In the genomic region with DNA sequence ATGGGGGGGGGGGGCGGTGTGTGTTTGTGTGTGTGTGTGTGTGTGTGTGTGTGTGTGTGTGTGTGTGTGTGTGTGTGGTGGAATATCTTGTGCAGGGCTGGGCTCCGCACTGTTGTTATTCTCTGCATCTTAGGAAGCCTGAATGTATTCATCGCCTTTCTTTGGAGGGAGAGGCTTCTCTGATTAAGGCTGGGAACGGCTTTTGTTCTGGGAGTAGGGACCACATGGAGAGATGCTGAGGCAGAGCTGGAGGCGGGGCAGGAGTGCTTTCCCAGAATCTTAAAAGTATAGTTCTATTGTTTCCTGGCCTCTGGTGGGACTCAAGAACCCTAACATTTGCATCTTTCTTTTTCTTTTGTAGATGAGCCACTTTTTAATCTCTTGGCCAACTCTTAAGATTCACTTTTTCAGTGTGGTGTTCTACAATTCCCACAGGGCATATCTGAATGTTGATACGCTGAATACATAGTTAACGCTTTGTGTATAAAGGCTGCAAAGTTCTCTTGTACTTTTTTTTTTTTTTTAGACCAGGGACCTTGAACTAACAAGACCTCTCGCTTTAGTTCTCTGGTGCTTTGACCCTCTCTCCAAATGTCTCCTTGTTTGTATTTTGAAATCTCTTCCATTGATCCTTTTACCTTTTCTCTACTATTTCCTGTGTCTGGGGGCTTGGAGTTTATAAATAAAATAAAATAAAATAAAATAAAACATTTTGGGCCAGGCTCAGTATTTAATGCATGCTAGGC, we compare ENCODE assay signal across 23 mouse cellular contexts. TPM values are rescaled to one million over a fixed set of nuclear protein-coding genes. Genes with fewer than 3 reads are reported as not detected.
DNase-seq lines count a peak whose midpoint lies in the region; ATAC-seq lines count a peak whose summit lies in the region.
"Had no signal": no experiment of that assay in that cellular context is flagged by ENCODE, and none has a peak within 500 bp of the region (broad histone marks: within the 10 kb centered on the region; RNA-seq: fewer than 3 reads in every experiment).

No protein-coding gene starts in this region.

- no peaks in the 10 kb centered on the region for H3K36me3 ChIP-seq in embryonic facial prominence, embryonic 11.5 days (replicated peaks; ENCODE audit: control insufficient read depth, insufficient read depth, low read depth, low read length)
- H3K36me3 ChIP-seq in embryonic facial prominence, embryonic 10.5 days (replicated peaks): no peaks in the 10 kb centered on the region
- H3K36me3 ChIP-seq in neural tube, embryonic 11.5 days (ENCODE audit: control insufficient read depth, insufficient read depth, low read length): no peaks in the 10 kb centered on the region
- no peaks in the 10 kb centered on the region for H3K36me3 ChIP-seq in neural tube, embryonic 15.5 days
- H3K36me3 ChIP-seq in midbrain, embryonic 12.5 days: no peaks in the 10 kb centered on the region
- H3K36me3 ChIP-seq: intestine, embryonic 15.5 days; limb, embryonic 12.5 days; liver, embryonic 15.5 days; stomach, embryonic 15.5 days had no signal

- WGBS in embryonic facial prominence, embryonic 11.5 days: 22% methylated on average over 7 of the region's 8 CpGs
- WGBS in embryonic facial prominence, embryonic 10.5 days: 30% methylated on average over 7 of the region's 8 CpGs
- 26% methylated on average over 7 of the region's 8 CpGs for WGBS in neural tube, embryonic 11.5 days
- 26% methylated on average over 8 of the region's 8 CpGs for WGBS in neural tube, embryonic 15.5 days
- WGBS in midbrain, embryonic 12.5 days: 22% methylated on average over 8 of the region's 8 CpGs

- no peaks in the 10 kb centered on the region for H3K4me1 ChIP-seq in embryonic facial prominence, embryonic 11.5 days (ENCODE audit: control insufficient read depth, insufficient read depth, low read length)
- no peaks in the 10 kb centered on the region for H3K4me1 ChIP-seq in embryonic facial prominence, embryonic 10.5 days
- no peaks in the 10 kb centered on the region for H3K4me1 ChIP-seq in neural tube, embryonic 11.5 days (ENCODE audit: control insufficient read depth, insufficient read depth, low read length)
- no peaks in the 10 kb centered on the region for H3K4me1 ChIP-seq in neural tube, embryonic 15.5 days
- 0 out of 2 replicates have a peak, but pooled peaks cover under 1% of the 10 kb centered on the region for H3K4me1 ChIP-seq in midbrain, embryonic 12.5 days
- H3K4me1 ChIP-seq: intestine, embryonic 15.5 days; limb, embryonic 12.5 days; stomach, embryonic 15.5 days had no signal

- H3K4me3 ChIP-seq in embryonic facial prominence, embryonic 11.5 days (ENCODE audit: low read depth, low read length): no peak overlapping the region
- no peak overlapping the region for H3K4me3 ChIP-seq in embryonic facial prominence, embryonic 10.5 days
- H3K4me3 ChIP-seq in neural tube, embryonic 11.5 days (ENCODE audit: low read depth, low read length): no peak overlapping the region
- no peak overlapping the region for H3K4me3 ChIP-seq in neural tube, embryonic 15.5 days (replicated peaks)
- no peak overlapping the region for H3K4me3 ChIP-seq in midbrain, embryonic 12.5 days
- H3K4me3 ChIP-seq: intestine, embryonic 15.5 days; limb, embryonic 12.5 days; liver, embryonic 15.5 days; stomach, embryonic 15.5 days had no signal

- no peaks in the 10 kb centered on the region for H3K9me3 ChIP-seq in embryonic facial prominence, embryonic 11.5 days (replicated peaks; ENCODE audit: control insufficient read depth, low read length)
- H3K9me3 ChIP-seq in embryonic facial prominence, embryonic 10.5 days: no peaks in the 10 kb centered on the region
- H3K9me3 ChIP-seq in neural tube, embryonic 11.5 days (ENCODE audit: control insufficient read depth, low read length): no peaks in the 10 kb centered on the region
- no peaks in the 10 kb centered on the region for H3K9me3 ChIP-seq in neural tube, embryonic 15.5 days (replicated peaks)
- no peaks in the 10 kb centered on the region for H3K9me3 ChIP-seq in midbrain, embryonic 12.5 days
- H3K9me3 ChIP-seq: intestine, embryonic 15.5 days; limb, embryonic 12.5 days; liver, embryonic 15.5 days; stomach, embryonic 15.5 days had no signal

- ATAC-seq in embryonic facial prominence, embryonic 11.5 days (replicated peaks; ENCODE audit: insufficient number of reproducible peaks, low FRiP score, low TSS enrichment, low read depth): 0 out of 2 replicates have a peak, but pooled peaks have one; percentile 14
- ATAC-seq in neural tube, embryonic 11.5 days (ENCODE audit: insufficient read depth, low FRiP score, low TSS enrichment): no peak
- ATAC-seq in neural tube, embryonic 15.5 days (ENCODE audit: low FRiP score): no peak
- peak; percentile 86 for ATAC-seq in midbrain, embryonic 12.5 days (ENCODE audit: low FRiP score, low read depth)
- ATAC-seq: intestine, embryonic 15.5 days; lung, postnatal 0 days; Patski had no signal

- no peak overlapping the region for H3K4me2 ChIP-seq in embryonic facial prominence, embryonic 11.5 days (ENCODE audit: low read depth, low read length)
- no peak overlapping the region for H3K4me2 ChIP-seq in neural tube, embryonic 11.5 days (ENCODE audit: low read depth)
- H3K4me2 ChIP-seq in neural tube, embryonic 15.5 days: no peak overlapping the region
- H3K4me2 ChIP-seq in midbrain, embryonic 12.5 days (replicated peaks): no peak overlapping the region
- H3K4me2 ChIP-seq: heart, embryonic 11.5 days; intestine, embryonic 15.5 days; limb, embryonic 12.5 days; liver, embryonic 15.5 days; stomach, embryonic 15.5 days had no signal

- no peak overlapping the region for H3K9ac ChIP-seq in embryonic facial prominence, embryonic 11.5 days (replicated peaks; ENCODE audit: low read length)
- H3K9ac ChIP-seq in neural tube, embryonic 11.5 days (ENCODE audit: low read length): no peak overlapping the region
- no peak overlapping the region for H3K9ac ChIP-seq in neural tube, embryonic 15.5 days (replicated peaks)
- H3K9ac ChIP-seq in midbrain, embryonic 12.5 days (replicated peaks): no peak overlapping the region
- H3K9ac ChIP-seq: intestine, embryonic 15.5 days; limb, embryonic 12.5 days; liver, embryonic 15.5 days; stomach, embryonic 15.5 days had no signal

- peak; percentile 18 for DNase-seq in embryonic facial prominence, embryonic 11.5 days (ENCODE audit: low spot score)
- DNase-seq in embryonic facial prominence, embryonic 10.5 days (ENCODE audit: low spot score): no peak
- DNase-seq in neural tube, embryonic 11.5 days (ENCODE audit: low spot score): peak; percentile 15
- peak; percentile 55 for DNase-seq in embryo, embryonic 10.5 days (ENCODE audit: low spot score)
- DNase-seq in cerebellum, adult 8-10 months: no peak
- no peak for DNase-seq in left cerebral cortex, adult 8-10 months (ENCODE audit: low spot score in 2 of 2)
- DNase-seq: adrenal gland, postnatal 36 days; cerebellum, adult 9-11 months; right cerebral cortex, postnatal 14 days had no signal

- H3K27ac ChIP-seq in embryonic facial prominence, embryonic 11.5 days (replicated peaks; ENCODE audit: low read depth, low read length): no peak overlapping the region
- H3K27ac ChIP-seq in embryonic facial prominence, embryonic 10.5 days (replicated peaks): no peak overlapping the region
- H3K27ac ChIP-seq in neural tube, embryonic 11.5 days (ENCODE audit: low read depth, low read length): no peak overlapping the region
- H3K27ac ChIP-seq in neural tube, embryonic 15.5 days (replicated peaks): no peak overlapping the region
- peak overlapping the region; percentile 56; the same call in 1 of the 2 replicates for H3K27ac ChIP-seq in midbrain, embryonic 12.5 days (replicated peaks)
- H3K27ac ChIP-seq: intestine, embryonic 15.5 days; limb, embryonic 12.5 days; liver, embryonic 15.5 days; stomach, embryonic 15.5 days had no signal

- H3K27me3 ChIP-seq in embryonic facial prominence, embryonic 11.5 days (ENCODE audit: control insufficient read depth, insufficient read depth, low read length): no peaks in the 10 kb centered on the region
- no peaks in the 10 kb centered on the region for H3K27me3 ChIP-seq in embryonic facial prominence, embryonic 10.5 days (replicated peaks; ENCODE audit: low read depth, poor library complexity, severe bottlenecking)
- H3K27me3 ChIP-seq in neural tube, embryonic 11.5 days (ENCODE audit: control insufficient read depth, insufficient read depth, low read length): no peaks in the 10 kb centered on the region
- no peaks in the 10 kb centered on the region for H3K27me3 ChIP-seq in neural tube, embryonic 15.5 days (replicated peaks)
- no peaks in the 10 kb centered on the region for H3K27me3 ChIP-seq in midbrain, embryonic 12.5 days
- H3K27me3 ChIP-seq: intestine, embryonic 15.5 days; limb, embryonic 12.5 days; liver, embryonic 15.5 days; stomach, embryonic 15.5 days had no signal

RNA-seq across cellular contexts. Expression of gene Glod5, which starts 4.5 kb away (rescaled TPM):
- not detected in 2 replicates for polyA plus RNA-seq in embryonic facial prominence, embryonic 11.5 days (2014; fragmentation: Nextera tagmentation; extraction: Ambion mirVana)
- polyA plus RNA-seq in embryonic facial prominence, embryonic 10.5 days (2016; fragmentation: Nextera tagmentation; extraction: Ambion mirVana): not detected in 2 replicates
- polyA plus RNA-seq in neural tube, embryonic 11.5 days (2014; fragmentation: Nextera tagmentation; extraction: Ambion mirVana): not detected in 2 replicates
- polyA plus RNA-seq in neural tube, embryonic 15.5 days (2015; fragmentation: Nextera tagmentation; extraction: Ambion mirVana): 0.28 and 0.88 TPM in 2 replicates
- polyA plus RNA-seq in midbrain, embryonic 12.5 days (2016; fragmentation: Nextera tagmentation; extraction: Ambion mirVana): not detected in 2 replicates
- total RNA-seq in left cerebral cortex, adult 8-10 months (2022): 1 to 10 TPM in 2 of 4 experiments, under 1 TPM in 1, not detected in 1; 0.63 to 1.2 (median 1.1) TPM
- total RNA-seq: adrenal gland, postnatal 36 days; heart, postnatal 25 days; megakaryocyte progenitor cell, adult 5-6 weeks had no signal
- polyA plus RNA-seq: heart, embryonic 11.5 days; kidney, embryonic 14.5 days; limb, embryonic 12.5 days; spleen, adult 2 months had no signal

RNA-seq across cellular contexts. Expression of gene Gata1, which starts 35.9 kb away (rescaled TPM):
- polyA plus RNA-seq in embryonic facial prominence, embryonic 11.5 days (2014; fragmentation: Nextera tagmentation; extraction: Ambion mirVana): 4.0 and 5.0 TPM in 2 replicates
- 5.2 and 5.6 TPM in 2 replicates for polyA plus RNA-seq in embryonic facial prominence, embryonic 10.5 days (2016; fragmentation: Nextera tagmentation; extraction: Ambion mirVana)
- 4.7 and 4.9 TPM in 2 replicates for polyA plus RNA-seq in neural tube, embryonic 11.5 days (2014; fragmentation: Nextera tagmentation; extraction: Ambion mirVana)
- 3.1 TPM in 1 of 2 replicates, not detected in the other for polyA plus RNA-seq in neural tube, embryonic 15.5 days (2015; fragmentation: Nextera tagmentation; extraction: Ambion mirVana)
- polyA plus RNA-seq in midbrain, embryonic 12.5 days (2016; fragmentation: Nextera tagmentation; extraction: Ambion mirVana): 1.5 TPM in 2 replicates
- not detected for total RNA-seq in left cerebral cortex, adult 8-10 months (2022)
- total RNA-seq: layer of hippocampus, adult 18-20 months had no signal
- polyA plus RNA-seq: Patski had no signal

Comparison
In these comparisons a context has a peak if more than half of its experiments do, and no peak if none do; other contexts are left out.
1. DNase-seq: peak in embryonic facial prominence, embryonic 11.5 days (single experiment), neural tube, embryonic 11.5 days (single experiment) and embryo, embryonic 10.5 days (single experiment); none in embryonic facial prominence, embryonic 10.5 days (single experiment), cerebellum, adult 8-10 months (single experiment) and left cerebral cortex, adult 8-10 months (0 of 2).
2. ATAC-seq: peak in embryonic facial prominence, embryonic 11.5 days (single experiment) and midbrain, embryonic 12.5 days (single experiment); none in neural tube, embryonic 11.5 days (single experiment) and neural tube, embryonic 15.5 days (single experiment).